Mouse (Mus musculus) left cerebral cortex, postnatal 25 days (tissue): ENCODE data around the gene Ankrd42. TPM values are rescaled to one million over a fixed set of nuclear protein-coding genes. Genes with fewer than 3 reads are reported as not detected.
A peak's percentile ranks its signal among the peaks of the same experiment; 100 is the strongest.

Experiments used
- DNase-seq, 2 experiments: peaks; one replicate each; pipeline ENCODE4 v3.0.0; 2022; ENCODE audit warnings: low spot score in 2 of 2, mixed read lengths in 1 of 2
- intact Hi-C: fragments of 180-260 bp; cut with DNase I; formaldehyde crosslinking; loops from one replicate; pipeline ENCODE4 v1.15.1; 2025
- total RNA-seq, 2 experiments: library from RNA; stranded (reverse); gene quantifications; 2 replicates each; pipeline ENCODE4 v1.2.3; 2021

Ankrd42 gene
- total RNA-seq = 10 to 100 TPM; 20.7 to 20.9 TPM

DNA sequence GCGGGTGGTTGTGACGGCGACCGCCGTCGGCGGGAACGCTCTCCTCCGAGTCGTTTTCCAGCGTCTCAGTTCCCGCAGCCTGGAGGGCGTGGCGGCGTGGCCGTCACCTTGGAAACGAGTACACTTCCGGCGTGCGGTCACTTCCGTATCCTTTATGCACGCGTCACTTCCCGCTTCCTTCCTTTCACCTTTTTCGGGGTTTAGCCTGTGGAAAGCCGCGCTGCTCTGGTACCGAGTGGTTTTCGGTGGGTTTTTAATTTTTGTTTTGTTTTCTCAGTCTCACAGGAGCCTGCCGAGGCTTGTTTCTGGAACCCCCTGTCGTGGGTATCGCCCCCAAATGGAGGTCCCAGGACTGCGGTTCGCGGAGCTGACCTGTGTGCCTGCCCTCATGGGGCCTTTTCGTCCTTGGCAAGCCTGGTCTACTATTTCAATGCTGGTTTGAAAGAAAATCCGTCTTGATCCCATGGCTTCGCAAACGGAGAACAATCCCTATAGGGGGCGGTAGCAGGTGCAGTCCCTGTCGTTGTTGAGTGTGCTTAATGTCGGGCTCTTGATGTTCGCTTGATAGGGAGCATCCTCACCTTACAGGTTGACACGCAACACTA is at the start of gene Ankrd42:
Ankrd42 (minus strand) TSS at position 122 of the 605 bp plus-strand sequence.
- peak; percentile 92 to 95 for DNase-seq
- intact Hi-C loops = loop anchor here (5.0 kb wide), 1 partner anchor 235 kb away; the partner anchor contains the start of genes Ddias and Prcp

DNA sequence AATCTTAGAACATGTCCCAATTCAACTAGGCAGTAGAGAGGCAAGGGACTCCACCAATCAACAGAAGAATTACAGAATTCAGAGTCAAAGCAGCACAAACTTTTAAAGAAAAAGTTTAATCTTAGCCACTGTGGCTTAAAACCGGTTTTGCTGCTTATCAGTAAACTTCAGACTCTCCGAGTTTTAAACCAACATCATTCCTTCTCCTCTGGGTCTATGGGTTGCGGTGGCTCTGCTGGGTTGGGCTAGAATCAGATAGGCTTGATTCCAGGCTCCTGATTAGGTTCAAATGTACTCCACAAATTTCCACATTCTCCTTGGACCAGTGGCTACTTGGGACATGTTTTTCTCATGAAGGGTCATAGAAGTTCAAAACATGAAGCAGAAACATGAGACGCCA is 40.4 kb upstream of the Ankrd42 start:
- DNase-seq = no peak
- intact Hi-C loops = no loop called here

DNA sequence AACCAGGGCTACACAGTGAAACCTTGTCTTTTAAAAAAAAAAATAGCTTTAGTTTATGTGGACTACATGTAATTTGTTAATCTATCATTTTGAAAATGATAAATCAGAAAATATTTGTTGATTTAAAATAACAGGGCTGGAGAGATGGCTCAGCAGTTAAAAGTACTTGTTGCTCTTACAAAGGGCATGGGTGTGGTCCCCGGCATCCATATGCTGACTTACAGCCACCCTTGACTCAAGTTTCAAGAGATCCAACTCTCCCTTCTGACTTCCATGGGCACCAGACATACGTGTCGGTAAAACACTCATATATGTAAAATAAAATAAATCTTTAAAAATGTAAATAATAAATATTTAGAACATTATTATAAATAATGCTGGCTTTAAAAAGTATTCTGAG is 38.2 kb upstream of the Ankrd42 start:
- intact Hi-C loops = no loop called here
- DNase-seq = no peak

DNA sequence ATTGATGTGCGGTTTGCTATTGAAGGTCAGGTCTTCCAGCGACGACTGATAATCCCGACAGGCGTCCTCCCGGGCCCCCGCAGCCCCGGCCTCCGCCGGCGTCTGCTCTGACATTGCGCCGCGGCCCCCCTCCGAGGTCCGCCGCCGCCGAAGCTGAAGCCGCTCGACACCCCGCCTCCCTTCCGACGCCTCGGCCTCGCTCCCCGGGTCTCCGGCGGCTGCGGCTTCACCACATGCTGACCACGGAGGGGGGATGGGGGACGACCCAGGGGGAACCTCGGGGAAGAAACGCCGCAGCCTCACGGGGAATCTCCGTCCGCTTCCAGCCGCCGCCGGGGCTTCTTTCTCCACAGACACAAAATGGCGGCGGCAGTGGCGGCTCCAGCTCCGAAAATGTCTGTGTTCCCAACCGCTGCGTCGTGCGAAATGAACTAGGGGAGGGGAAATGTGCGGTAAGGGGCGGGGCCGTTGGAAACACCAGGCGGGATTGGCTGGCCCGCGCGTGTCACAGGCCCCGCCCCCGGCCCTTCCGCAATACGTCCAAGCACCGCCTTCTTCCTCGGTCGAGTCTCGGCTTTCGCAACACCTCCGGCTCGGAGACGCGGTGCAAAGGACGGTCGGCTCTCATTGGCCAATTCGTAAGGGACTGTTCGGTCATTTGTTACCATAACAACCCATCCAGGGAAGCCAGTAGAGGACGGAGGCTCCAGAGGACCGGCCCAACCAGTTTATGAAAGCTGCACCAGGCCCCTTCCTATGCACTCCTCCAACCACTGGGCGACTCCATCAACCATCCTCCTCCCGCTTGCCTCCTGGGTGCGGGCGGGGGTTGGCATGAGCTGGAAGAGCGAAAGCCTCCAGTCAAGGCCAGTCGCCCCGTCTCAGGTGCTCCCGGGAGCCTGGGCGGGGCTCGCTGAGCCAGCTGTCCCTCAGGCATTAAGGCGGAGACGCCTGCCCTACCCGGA is 32.8 kb upstream of the Ankrd42 start, which contains the start of gene Pcf11:
Pcf11 (minus strand) TSS at position 428 of the 965 bp plus-strand sequence.
- intact Hi-C loops = loop anchor here (1.0 to 5.0 kb wide), 3 partner anchors 53 to 205 kb away; partner anchors contain the start of genes Ddias, Prcp and Rab30
- DNase-seq = peak; percentile 97 to 99

DNA sequence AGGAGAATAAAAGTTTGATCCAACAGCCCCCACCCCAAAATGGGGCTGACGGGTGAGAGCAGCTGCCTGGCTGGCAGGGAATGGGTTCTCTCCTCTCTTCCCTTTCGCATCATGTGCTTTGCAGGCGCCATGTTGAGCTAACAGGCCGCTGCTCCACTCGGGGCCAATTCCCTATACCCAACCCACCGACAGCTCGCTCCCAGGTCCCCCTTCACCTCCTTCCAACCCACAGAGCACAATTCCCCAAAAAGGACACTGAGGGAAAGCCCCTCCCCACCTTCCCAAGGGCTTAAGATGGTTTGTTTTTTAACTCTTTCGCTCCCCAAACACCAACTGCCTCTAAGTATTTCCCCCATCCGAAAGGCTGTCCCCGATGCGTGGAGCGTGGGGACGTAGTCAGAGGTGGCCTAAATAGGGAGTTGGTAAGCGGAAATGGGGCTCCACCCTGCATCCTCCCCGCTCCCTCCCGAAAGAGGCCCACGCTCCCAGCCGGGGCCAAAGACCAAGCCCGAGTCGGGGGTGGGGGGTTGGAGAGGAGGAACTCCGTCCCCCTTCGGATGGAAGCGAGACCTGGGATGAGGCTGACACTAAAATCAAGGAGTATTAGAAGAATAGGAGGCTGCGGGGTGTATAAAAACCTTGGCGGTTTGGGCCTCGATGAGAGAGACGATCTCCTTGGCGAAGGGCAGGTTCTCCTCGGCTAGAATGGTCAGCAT is 32.0 kb upstream of the Ankrd42 start:
- intact Hi-C loops = loop anchor here (1.0 to 2.0 kb wide), 2 partner anchors 72 to 206 kb away; partner anchors contain the start of genes Ddias, Prcp and Rab30
- peak; percentile 63 to 67 for DNase-seq

DNA sequence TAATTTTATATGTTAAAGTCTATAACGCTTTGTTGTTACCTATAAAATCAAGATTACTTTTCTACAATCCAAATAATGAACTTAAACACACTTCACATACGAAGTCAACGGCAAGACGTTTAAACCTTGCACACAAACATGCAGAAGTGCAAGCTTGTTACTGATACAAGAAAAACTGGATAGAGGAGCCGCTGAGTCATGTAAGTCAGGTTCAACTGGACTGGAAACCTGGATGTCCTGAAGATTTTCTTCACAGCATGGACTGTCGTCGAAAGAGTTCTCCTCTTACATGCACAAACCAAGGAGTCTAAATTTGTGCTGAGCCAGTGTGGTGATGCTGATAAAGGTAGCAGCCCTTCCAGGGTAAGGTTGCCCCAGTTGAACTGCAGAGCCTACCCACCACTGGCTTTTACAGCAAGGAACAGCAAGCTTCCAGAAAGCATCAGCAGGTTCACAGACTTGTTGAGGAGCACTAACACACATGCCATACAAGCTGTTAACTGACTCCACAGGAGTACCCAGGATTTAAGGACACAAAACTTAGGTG is 29.4 kb upstream of the Ankrd42 start:
- intact Hi-C loops = no loop called here
- DNase-seq = no peak

DNA sequence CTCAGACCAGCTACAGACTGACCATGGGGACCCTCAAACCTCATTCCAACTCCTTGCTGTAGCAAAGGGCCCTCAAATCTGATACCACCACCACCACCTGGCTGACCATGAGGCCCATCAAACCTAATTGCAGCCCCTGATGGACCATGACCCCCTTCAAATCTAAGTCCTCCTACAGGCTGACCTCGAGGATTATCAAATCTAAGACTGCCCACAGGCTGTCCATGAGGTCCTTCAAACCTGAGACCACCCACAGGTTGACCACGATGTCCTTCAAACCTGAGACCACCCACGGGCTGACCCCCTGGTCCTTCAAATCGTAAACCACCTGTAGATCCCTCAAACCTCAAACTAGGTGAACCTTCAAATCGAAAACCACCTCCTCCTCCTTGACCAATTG is 21.1 kb upstream of the Ankrd42 start:
- intact Hi-C loops = no loop called here
- no peak for DNase-seq

DNA sequence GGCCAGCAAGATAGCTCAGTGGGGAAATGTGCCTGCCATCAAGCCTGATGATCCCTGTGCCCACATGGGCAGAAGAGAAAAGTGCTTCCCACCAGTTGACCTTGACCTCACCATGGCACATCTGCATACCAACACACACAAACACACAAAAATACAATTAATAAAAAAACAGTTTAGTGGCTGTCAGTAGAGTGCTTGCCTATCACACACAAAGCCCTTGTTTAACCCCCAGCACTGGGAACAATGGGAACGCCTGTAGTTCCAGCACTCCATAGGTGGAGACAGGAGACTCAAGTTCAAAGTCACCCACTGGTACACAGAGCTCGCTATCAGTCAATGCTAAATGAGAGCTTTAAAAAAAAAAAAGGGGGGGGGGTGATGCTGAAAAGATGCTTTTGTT is 19.4 kb upstream of the Ankrd42 start:
- intact Hi-C loops = no loop called here
- DNase-seq = no peak

DNA sequence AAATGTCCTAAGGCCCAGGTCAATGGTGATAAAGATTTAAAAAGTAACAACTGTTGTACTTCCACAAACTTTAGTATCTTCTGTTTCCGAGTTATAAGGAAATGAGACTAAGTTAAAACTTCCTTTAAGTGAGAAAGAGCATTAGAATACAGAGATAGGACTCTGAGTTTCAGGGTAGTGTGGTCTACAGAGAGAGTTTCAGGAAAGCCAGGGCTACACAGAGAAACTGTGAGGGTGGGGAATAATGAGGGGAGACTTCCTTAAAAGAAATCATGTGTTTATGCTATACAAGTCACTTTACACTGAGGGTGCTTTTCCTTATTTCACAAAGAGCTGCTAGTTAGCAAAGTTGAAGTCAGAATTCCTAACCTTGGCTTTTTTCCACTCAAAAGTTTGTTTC is 16.4 kb upstream of the Ankrd42 start:
- intact Hi-C loops = no loop called here
- no peak for DNase-seq

DNA sequence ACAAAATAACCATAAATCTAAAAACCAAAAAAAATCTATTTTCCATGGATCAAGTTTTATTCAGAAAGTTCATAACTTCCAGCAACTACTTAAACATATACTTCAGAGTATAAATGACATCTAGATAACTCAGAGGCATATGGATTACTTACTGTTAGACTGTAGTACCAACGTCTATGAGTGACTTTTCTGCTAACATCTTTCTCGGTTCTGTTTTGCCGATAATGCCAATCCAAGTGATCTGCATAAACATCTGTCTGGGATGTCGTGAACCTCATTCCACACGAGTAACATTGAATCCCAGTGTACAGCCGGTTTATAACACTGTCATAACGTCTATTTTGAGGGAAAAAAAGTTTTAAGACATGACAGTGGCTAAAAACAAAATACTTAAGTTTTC is 10.8 kb upstream of the Ankrd42 start:
- no peak for DNase-seq

DNA sequence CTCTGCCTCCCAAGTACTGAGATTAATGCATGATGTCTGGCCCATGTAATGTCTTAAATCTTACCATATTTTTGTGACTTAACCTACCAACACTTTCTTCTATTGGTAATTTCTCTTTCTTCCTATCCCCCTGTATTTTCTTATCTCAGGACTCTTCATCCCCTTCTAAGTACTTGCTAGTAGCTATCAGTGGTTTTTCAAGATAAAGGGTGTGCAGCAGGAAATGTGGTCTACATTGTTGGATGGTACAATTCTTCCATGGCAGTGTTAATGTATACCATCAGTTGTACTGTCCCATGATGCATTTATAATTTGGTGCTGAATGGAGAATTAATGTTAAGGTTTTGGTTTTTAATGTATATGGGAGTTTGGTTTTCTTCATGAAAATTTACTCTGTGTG is 5.4 kb upstream of the Ankrd42 start:
- intact Hi-C loops = no loop called here
- no peak for DNase-seq

More for the DNA sequence above, 10.8 kb upstream of the Ankrd42 start:
- intact Hi-C loops = loop anchor here (5.0 kb wide), 1 partner anchor 85 kb away; no protein-coding TSS in a partner anchor

DNA sequence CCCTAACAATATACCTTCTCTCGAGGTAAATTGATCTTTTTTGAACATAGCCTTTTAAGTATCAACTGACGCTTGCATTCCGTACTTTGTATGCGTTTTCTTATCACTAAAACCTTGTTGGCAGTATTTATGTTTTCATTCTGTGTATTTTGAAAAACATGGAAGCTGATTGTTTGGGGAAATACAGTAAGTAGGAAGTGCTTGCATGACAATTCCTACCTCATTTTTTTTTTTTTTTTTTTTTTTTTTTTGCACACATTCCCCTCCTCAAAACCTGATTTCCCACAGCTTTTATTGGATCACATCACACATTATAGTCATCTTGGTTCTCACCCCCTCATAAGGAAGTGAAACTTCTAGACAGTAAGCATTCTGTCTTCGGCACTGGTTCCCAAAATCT is 1.1 kb upstream of the Ankrd42 start:
- no peak for DNase-seq
- intact Hi-C loops = loop anchor here (5.0 kb wide), 1 partner anchor 234 kb away; the partner anchor contains the start of genes Ddias and Prcp

DNA sequence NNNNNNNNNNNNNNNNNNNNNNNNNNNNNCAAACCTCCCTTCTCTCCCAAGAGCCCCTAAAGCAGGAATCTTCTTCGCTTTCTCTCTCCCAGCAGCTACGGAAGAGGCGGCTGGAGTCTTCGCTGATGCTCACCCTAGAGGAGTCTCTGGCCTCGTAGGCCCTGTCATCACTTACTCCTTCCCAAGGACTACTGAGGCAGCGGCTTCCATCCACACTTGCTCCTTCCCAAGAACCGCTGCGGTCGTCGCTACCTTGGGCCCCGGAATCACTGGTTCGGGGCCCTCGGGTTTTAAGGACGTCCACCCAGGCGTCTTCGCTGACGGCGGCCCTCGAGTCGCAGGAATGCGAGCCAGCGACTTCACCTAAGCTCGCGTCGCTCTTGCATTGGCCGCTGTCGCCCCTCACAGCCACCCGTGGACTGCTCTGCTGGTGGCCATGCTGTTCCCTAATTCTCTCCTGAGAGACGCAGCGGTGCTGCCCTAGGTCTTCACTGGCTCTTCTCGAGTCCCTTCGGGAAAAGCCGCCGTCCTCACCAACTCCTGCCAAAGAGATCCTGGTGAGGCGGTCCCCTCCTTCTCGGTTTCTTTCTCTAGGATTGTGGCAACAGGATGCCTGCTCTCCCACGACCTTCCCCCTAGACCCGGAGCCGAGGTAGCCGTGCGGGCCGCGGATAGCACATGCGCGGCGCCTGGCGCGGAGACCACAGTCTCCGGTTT is 489 bp downstream of the Ankrd42 start:
- intact Hi-C loops = loop anchor here (5.0 kb wide), 1 partner anchor 236 kb away; the partner anchor contains the start of genes Ddias and Prcp
- no peak for DNase-seq

DNA sequence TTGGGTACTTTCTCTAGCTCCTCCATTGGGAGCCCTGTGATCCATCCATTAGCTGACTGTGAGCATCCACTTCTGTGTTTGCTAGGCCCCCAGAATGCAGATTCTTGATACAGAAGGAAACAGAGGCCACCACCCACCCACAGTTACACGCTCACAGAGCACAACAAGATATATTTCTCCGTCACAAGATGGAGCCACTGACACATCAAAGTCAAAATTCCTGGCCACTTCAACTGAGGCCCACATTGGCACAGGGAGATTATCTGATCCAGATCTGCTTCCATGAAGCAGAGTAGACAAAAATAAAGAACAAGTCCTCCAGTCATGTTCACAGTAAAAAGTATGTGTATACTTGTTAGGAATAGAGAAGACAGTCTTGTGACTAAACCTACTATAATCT is 6.8 kb downstream of the Ankrd42 start:
- DNase-seq = peak; percentile 14 to 36
- intact Hi-C loops = no loop called here

DNA sequence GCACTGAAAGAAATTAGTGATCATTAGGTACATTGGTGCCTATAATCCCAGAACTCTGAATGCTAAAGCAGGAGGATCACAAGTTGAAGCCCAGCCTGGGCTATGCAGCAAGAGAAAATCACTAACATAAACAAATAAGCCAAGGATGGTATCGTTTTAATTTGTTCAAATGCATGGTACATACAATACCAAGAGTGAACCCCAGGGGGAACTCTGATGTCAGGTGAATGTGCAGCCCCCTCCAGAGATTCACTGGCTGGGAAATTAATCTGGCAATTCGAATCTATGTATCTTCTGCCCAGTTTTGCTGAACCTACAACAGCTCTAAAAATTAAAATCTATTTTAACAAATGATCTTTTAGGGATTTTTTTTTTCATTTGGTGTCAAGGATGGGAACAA is 12.5 kb downstream of the Ankrd42 start:
- intact Hi-C loops = no loop called here
- no peak for DNase-seq

DNA sequence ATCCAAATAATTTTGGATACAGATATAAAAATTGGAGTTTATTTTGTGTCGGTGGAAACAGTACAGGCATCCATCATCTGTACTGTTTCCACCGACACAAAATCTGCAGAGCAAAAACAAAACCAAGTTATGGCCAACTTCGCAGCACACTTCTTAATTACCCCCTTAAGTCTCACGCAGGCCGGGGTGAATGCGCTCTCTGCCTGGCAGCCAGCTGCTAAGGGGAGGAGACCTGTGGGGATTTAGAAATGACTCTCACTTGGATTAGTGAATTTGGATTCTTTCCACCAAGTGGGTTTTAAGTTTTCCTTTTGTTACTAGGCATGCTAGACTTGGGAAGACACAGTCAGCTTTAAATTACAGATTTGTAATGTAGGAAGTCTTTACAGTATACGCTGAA is 26.1 kb downstream of the Ankrd42 start:
- DNase-seq = no peak
- intact Hi-C loops = no loop called here

DNA sequence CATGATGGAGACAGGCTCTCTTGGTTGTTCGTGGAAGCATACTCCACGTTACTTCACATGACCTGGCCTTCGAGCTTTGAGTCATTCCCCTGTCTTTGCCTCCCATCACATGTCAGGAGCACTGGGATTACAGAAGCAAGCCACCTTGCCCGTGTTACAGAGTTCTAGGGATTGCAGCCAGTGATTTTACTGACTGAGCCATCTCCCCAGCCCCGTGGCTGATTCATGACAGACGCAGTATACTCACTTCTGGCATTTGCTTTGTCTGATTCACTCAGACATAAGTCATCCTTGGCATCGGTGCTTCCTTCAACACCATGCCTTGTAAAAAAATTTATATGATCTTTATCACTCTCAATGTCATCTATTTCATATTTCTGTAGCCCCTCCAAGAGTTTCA is 32.0 kb downstream of the Ankrd42 start:
- intact Hi-C loops = loop anchor here (1.0 kb wide), 1 partner anchor 9 kb away; no protein-coding TSS in a partner anchor
- DNase-seq = peak in 1 of 2 experiments; percentile 49

DNA sequence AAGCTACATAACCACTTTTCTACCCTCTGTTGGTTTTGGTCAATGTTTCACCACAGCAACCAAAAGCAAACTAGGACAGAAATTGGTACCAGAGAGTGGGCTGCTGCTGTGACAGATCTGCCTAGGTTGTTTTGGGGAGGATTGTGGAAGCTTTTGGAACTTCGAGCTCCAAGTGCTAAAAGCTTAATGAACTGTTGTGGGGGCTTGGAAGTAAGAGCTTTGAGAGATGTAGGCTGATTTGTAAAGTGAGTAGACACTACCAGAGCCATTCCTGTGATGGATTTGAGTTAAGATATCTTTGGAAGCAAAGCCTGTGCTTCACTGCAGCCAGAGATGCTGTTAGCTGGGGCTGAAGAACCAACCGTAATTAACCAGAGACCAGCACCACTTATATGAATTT is 46.1 kb downstream of the Ankrd42 start:
- intact Hi-C loops = no loop called here

DNA sequence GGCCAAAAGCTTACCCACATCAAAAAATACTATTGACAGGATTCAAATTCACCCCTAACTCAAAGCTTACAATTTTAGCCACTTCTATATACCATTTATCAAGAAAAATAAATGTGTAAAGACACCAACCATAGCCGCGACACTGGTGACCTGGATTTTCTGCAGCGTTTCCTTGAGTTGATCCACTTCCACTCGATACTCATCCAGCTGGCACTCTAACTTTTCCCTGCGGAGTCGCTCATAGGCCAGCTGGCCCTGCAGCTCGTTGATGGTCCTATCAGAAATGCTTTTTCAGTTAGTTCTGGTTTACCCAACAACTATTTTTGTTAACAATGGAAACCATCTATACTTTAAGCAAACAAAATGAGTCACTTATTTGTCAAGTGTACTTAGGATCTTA is 47.0 kb downstream of the Ankrd42 start:
- no peak for DNase-seq
- intact Hi-C loops = no loop called here

More for the DNA sequence above, 46.1 kb downstream of the Ankrd42 start:
- DNase-seq = peak in 1 of 2 experiments; percentile 53
